Mouse (Mus musculus): Measurements from ENCODE around the gene Trim30c. TPM values are rescaled to one million over a fixed set of nuclear protein-coding genes. Genes with fewer than 3 reads are reported as not detected.

Gene Trim30c
- polyA plus RNA-seq (2015; fragmentation: Nextera tagmentation; extraction: Ambion mirVana), result not detected in 2 replicates

GRCm38 (mm10) chr7:104400698-104401097, at the start of gene Trim30c:
Gene Trim30c (minus strand): TSS chr7:104400837.
- Histone ChIP-seq H3K9me3 (replicated peaks; ENCODE audit: control insufficient read depth, low read length, poor library complexity, severe bottlenecking) (no peaks in the 10 kb centered on the region), H3K27ac (ENCODE audit: low read length) (no peak within 1 kb of the TSS), H3K4me3 (ENCODE audit: low read depth, low read length) (no peak within 1 kb of the TSS), H3K27me3 (ENCODE audit: control insufficient read depth, insufficient read depth, low read depth, low read length) (no peaks in the 10 kb centered on the region), H3K36me3 (ENCODE audit: control insufficient read depth, insufficient read depth, low read length) (no peaks in the 10 kb centered on the region), H3K4me1 (ENCODE audit: control insufficient read depth, insufficient read depth, low read length) (no peaks in the 10 kb centered on the region), H3K4me2 (ENCODE audit: low read length) (no peak within 1 kb of the TSS), H3K9ac (ENCODE audit: low read depth, low read length) (no peak within 1 kb of the TSS)
- 81% methylated on average over 1 of the region's 1 CpGs for WGBS
- ATAC-seq, result no peak

- Histone ChIP-seq H3K9ac (ENCODE audit: low read depth, low read length) (no peak overlapping the region), H3K27me3 (ENCODE audit: control insufficient read depth, insufficient read depth, low read depth, low read length) (no peaks in the 10 kb centered on the region), H3K9me3 (replicated peaks; ENCODE audit: control insufficient read depth, low read length, poor library complexity, severe bottlenecking) (no peaks in the 10 kb centered on the region), H3K36me3 (ENCODE audit: control insufficient read depth, insufficient read depth, low read length) (no peaks in the 10 kb centered on the region), H3K27ac (ENCODE audit: low read length) (no peak overlapping the region), H3K4me3 (ENCODE audit: low read depth, low read length) (no peak overlapping the region), H3K4me1 (ENCODE audit: control insufficient read depth, insufficient read depth, low read length) (no peaks in the 10 kb centered on the region), H3K4me2 (ENCODE audit: low read length) (no peak overlapping the region)
- no peak for ATAC-seq
- 80% methylated on average over 2 of the region's 2 CpGs for WGBS
Observed at GRCm38 (mm10) chr7:104445961-104446645, 45.5 kb upstream of the Trim30c start.

- ATAC-seq, result no peak
- H3K4me1 ChIP-seq (ENCODE audit: control insufficient read depth, insufficient read depth, low read length), result no peaks in the 10 kb centered on the region
Observed at GRCm38 (mm10) chr7:104404460-104404950, 3.9 kb upstream of the Trim30c start.

GRCm38 (mm10) chr7:104401140-104401539, 503 bp upstream of the Trim30c start:
- no peaks in the 10 kb centered on the region for H3K27me3 ChIP-seq (ENCODE audit: control insufficient read depth, insufficient read depth, low read depth, low read length)
- H3K4me3 ChIP-seq (ENCODE audit: low read depth, low read length), result no peak overlapping the region
- no peak overlapping the region for H3K27ac ChIP-seq (ENCODE audit: low read length)
- no peaks in the 10 kb centered on the region for H3K4me1 ChIP-seq (ENCODE audit: control insufficient read depth, insufficient read depth, low read length)
- no peak for ATAC-seq
- no peaks in the 10 kb centered on the region for H3K9me3 ChIP-seq (replicated peaks; ENCODE audit: control insufficient read depth, low read length, poor library complexity, severe bottlenecking)
- H3K4me2 ChIP-seq (ENCODE audit: low read length), result no peak overlapping the region
- no peaks in the 10 kb centered on the region for H3K36me3 ChIP-seq (ENCODE audit: control insufficient read depth, insufficient read depth, low read length)
- H3K9ac ChIP-seq (ENCODE audit: low read depth, low read length), result no peak overlapping the region

More at GRCm38 (mm10) chr7:104404460-104404950, 3.9 kb upstream of the Trim30c start:
- Histone ChIP-seq H3K27ac (ENCODE audit: low read length) (no peak overlapping the region), H3K36me3 (ENCODE audit: control insufficient read depth, insufficient read depth, low read length) (no peaks in the 10 kb centered on the region), H3K4me2 (ENCODE audit: low read length) (no peak overlapping the region), H3K27me3 (ENCODE audit: control insufficient read depth, insufficient read depth, low read depth, low read length) (no peaks in the 10 kb centered on the region), H3K9ac (ENCODE audit: low read depth, low read length) (no peak overlapping the region), H3K4me3 (ENCODE audit: low read depth, low read length) (no peak overlapping the region), H3K9me3 (replicated peaks; ENCODE audit: control insufficient read depth, low read length, poor library complexity, severe bottlenecking) (no peaks in the 10 kb centered on the region)
- over 99% methylated on average over 3 of the region's 3 CpGs for WGBS

GRCm38 (mm10) chr7:104398492-104398891, 2.1 kb downstream of the Trim30c start:
- Histone ChIP-seq H3K27me3 (ENCODE audit: control insufficient read depth, insufficient read depth, low read depth, low read length) (no peaks in the 10 kb centered on the region), H3K27ac (ENCODE audit: low read length) (no peak overlapping the region), H3K4me2 (ENCODE audit: low read length) (no peak overlapping the region), H3K36me3 (ENCODE audit: control insufficient read depth, insufficient read depth, low read length) (no peaks in the 10 kb centered on the region), H3K9me3 (replicated peaks; ENCODE audit: control insufficient read depth, low read length, poor library complexity, severe bottlenecking) (no peaks in the 10 kb centered on the region), H3K4me3 (ENCODE audit: low read depth, low read length) (no peak overlapping the region), H3K4me1 (ENCODE audit: control insufficient read depth, insufficient read depth, low read length) (no peaks in the 10 kb centered on the region), H3K9ac (ENCODE audit: low read depth, low read length) (no peak overlapping the region)
- no peak for ATAC-seq
- 72% methylated on average over 1 of the region's 1 CpGs for WGBS

GRCm38 (mm10) chr7:104369736-104370414, 30.8 kb downstream of the Trim30c start, which contains the start of gene Trim30b:
Gene Trim30b (minus strand): TSS chr7:104369884.
- 54% methylated on average over 1 of the region's 1 CpGs for WGBS
- Histone ChIP-seq H3K4me1 (ENCODE audit: control insufficient read depth, insufficient read depth, low read length) (no peaks in the 10 kb centered on the region), H3K36me3 (ENCODE audit: control insufficient read depth, insufficient read depth, low read length) (no peaks in the 10 kb centered on the region), H3K27ac (ENCODE audit: low read length) (no peak within 1 kb of the TSS), H3K4me2 (ENCODE audit: low read length) (no peak within 1 kb of the TSS), H3K4me3 (ENCODE audit: low read depth, low read length) (no peak within 1 kb of the TSS), H3K9ac (ENCODE audit: low read depth, low read length) (no peak within 1 kb of the TSS), H3K27me3 (ENCODE audit: control insufficient read depth, insufficient read depth, low read depth, low read length) (no peaks in the 10 kb centered on the region), H3K9me3 (replicated peaks; ENCODE audit: control insufficient read depth, low read length, poor library complexity, severe bottlenecking) (no peaks in the 10 kb centered on the region)
- ATAC-seq, result no peak

- no peak overlapping the region for H3K4me2 ChIP-seq (ENCODE audit: low read length)
- H3K36me3 ChIP-seq (ENCODE audit: control insufficient read depth, insufficient read depth, low read length), result no peaks in the 10 kb centered on the region
- H3K4me1 ChIP-seq (ENCODE audit: control insufficient read depth, insufficient read depth, low read length), result no peaks in the 10 kb centered on the region
- H3K27ac ChIP-seq (ENCODE audit: low read length), result no peak overlapping the region
- ATAC-seq, result no peak
- no peaks in the 10 kb centered on the region for H3K9me3 ChIP-seq (replicated peaks; ENCODE audit: control insufficient read depth, low read length, poor library complexity, severe bottlenecking)
- H3K27me3 ChIP-seq (ENCODE audit: control insufficient read depth, insufficient read depth, low read depth, low read length), result no peaks in the 10 kb centered on the region
- no peak overlapping the region for H3K4me3 ChIP-seq (ENCODE audit: low read depth, low read length)
- H3K9ac ChIP-seq (ENCODE audit: low read depth, low read length), result no peak overlapping the region
Observed at GRCm38 (mm10) chr7:104366339-104366738, 34.3 kb downstream of the Trim30c start.

- Histone ChIP-seq H3K36me3 (ENCODE audit: control insufficient read depth, insufficient read depth, low read length) (no peaks in the 10 kb centered on the region), H3K4me1 (ENCODE audit: control insufficient read depth, insufficient read depth, low read length) (no peaks in the 10 kb centered on the region), H3K4me3 (ENCODE audit: low read depth, low read length) (no peak overlapping the region), H3K27me3 (ENCODE audit: control insufficient read depth, insufficient read depth, low read depth, low read length) (no peaks in the 10 kb centered on the region), H3K9me3 (replicated peaks; ENCODE audit: control insufficient read depth, low read length, poor library complexity, severe bottlenecking) (no peaks in the 10 kb centered on the region), H3K9ac (ENCODE audit: low read depth, low read length) (no peak overlapping the region), H3K4me2 (ENCODE audit: low read length) (no peak overlapping the region), H3K27ac (ENCODE audit: low read length) (no peak overlapping the region)
- whole genome bisulfite sequencing, result 81% methylated on average over 2 of the region's 2 CpGs
- no peak for ATAC-seq
Observed at GRCm38 (mm10) chr7:104353600-104353967, 47.1 kb downstream of the Trim30c start.

All from midbrain, embryonic 16.5 days (tissue).